Mouse (Mus musculus): ENCODE results near the gene Rab29. TPM values are rescaled to one million over a fixed set of nuclear protein-coding genes. Genes with fewer than 3 reads are reported as not detected.

Gene Rab29
- 6.9 and 7.8 TPM in 2 replicates for polyA plus RNA-seq (2012; rRNA removed)

DNA sequence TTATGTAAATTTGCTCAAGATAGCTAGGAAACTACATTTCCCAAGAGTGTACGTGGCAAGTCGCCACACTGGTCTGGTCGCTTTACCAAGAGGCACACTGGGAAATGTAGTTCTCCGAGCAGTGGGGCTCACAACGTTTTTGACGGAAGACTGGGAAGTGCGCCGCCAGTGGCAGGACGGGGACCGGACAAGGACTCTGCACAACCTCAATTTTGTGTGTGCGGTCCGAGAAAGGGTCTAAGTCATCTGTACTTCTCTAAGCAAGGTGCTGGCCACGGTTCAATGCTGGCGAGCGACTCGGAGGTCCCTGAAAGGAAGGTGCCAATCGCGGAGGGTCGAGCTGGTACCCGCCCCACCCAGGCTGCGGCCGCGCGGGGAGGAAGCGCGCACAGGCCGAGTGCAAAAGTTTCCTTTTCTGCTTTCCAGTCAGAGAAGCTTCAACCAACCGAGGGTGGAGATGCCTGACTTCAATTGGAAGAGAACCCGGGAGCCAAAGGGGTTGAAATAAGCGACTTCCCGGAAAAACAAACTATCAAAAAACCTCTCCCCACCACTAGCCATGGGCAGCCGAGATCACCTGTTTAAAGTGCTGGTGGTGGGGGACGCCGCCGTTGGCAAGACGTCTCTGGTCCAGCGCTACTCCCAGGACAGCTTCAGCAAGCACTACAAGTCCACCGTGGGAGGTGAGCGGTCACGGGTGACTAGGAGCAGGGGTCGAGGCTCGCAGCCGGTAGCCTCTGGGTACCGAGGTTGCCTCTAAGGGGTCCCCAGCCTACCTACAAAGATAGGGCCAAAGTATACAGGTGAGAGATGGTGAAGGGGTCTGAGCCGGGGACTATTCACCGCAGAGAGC, at the start of gene Rab29:
Gene Rab29, plus strand, starts transcription at position 132 of the 853 bp plus-strand sequence.

GRCm38 (mm10) chr1:131827207-131827786, 39.7 kb upstream of the Rab29 start, which contains the start of gene Slc41a1:
Slc41a1 (plus strand) TSS chr1:131827493.

DNA sequence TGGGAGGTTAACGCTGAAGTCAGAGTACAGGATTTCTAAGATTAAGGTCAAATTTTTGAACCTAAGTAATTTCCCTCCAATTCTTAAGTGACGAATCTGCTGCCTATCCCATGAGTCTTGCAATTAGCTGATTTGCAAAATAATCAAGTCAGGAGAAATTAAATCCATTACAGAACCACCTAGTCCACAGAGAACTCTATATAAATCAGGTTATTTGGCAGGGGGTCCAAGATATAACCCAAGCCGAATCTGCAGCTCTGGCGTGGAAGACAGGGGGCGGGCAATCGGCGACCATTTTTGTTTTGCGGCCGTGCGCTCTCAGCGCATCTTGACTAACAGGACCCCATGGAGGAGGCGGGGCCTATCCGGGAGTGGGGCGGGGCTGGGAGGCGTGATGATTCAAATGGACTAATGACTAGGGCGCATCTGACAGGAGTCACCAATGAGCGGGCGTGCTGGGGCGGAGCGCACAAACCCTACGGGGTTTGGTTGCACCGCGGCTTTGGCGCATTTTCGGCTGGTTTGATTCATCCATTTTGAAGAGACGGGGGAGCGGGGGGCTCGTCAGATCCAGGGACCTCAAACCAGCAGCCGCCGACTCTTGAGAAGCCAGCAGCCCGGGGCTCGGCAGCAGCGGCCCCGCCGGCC, 43.1 kb downstream of the Rab29 start, which contains the start of gene Nucks1:
Gene Nucks1, plus strand, starts transcription at position 534 of the 648 bp plus-strand sequence.

Other genes starting within 250 kb of the Rab29 start
- gene Ctse, start 228.9 kb upstream of the Rab29 start, polyA plus RNA-seq (2012; rRNA removed) = 7.1 and 8.2 TPM in 2 replicates
- 0.55 and 0.57 TPM in 2 replicates for gene Rab7b, start 178.5 kb upstream of the Rab29 start, polyA plus RNA-seq (2012; rRNA removed)
- gene Slc26a9, start 123.2 kb upstream of the Rab29 start, polyA plus RNA-seq (2012; rRNA removed) = not detected in 2 replicates
- gene Pm20d1, start 69.8 kb upstream of the Rab29 start, polyA plus RNA-seq (2012; rRNA removed) = 1.7 and 2.0 TPM in 2 replicates
- gene Slc41a1, start 39.7 kb upstream of the Rab29 start, polyA plus RNA-seq (2012; rRNA removed) = 1.1 and 1.2 TPM in 2 replicates
- gene Nucks1, start 43.3 kb downstream of the Rab29 start, polyA plus RNA-seq (2012; rRNA removed) = 25.4 and 31.6 TPM in 2 replicates
- 1.8 and 2.1 TPM in 2 replicates for gene Slc45a3, start 95.7 kb downstream of the Rab29 start, polyA plus RNA-seq (2012; rRNA removed)
- 8.5 and 12.0 TPM in 2 replicates for gene Elk4, start 140.4 kb downstream of the Rab29 start, polyA plus RNA-seq (2012; rRNA removed)
- gene Mfsd4a, start 200.8 kb downstream of the Rab29 start, polyA plus RNA-seq (2012; rRNA removed) = 0.01 and 0.02 TPM in 2 replicates

Measured in liver, embryonic 14 days (tissue).